Mouse (Mus musculus) adrenal gland, adult (tissue): ENCODE data around the gene Hoxb1.

Source experiments
- DNase-seq, 2 experiments: peaks; one replicate each; pipeline ENCODE4 v3.0.0; 2022 to 2023; ENCODE audit warnings: low spot score in 1 of 2; ENCODE audit not compliant: inconsistent age in 2 of 2

Gene Hoxb1

GRCm38 (mm10) chr11:96365441-96366091 is at the start of gene Hoxb1:
Gene Hoxb1 (plus strand): TSS chr11:96365752.
- no peak for DNase-seq

GRCm38 (mm10) chr11:96316696-96317607 is 48.6 kb upstream of the Hoxb1 start:
- DNase-seq: peak in 1 of 2 experiments; percentile 80

- peak in 1 of 2 experiments; percentile 64 for DNase-seq
Observed at GRCm38 (mm10) chr11:96317608-96318367, 47.8 kb upstream of the Hoxb1 start, which contains the start of gene Hoxb4. Gene Hoxb4 (plus strand): TSS chr11:96318267.

DNA sequence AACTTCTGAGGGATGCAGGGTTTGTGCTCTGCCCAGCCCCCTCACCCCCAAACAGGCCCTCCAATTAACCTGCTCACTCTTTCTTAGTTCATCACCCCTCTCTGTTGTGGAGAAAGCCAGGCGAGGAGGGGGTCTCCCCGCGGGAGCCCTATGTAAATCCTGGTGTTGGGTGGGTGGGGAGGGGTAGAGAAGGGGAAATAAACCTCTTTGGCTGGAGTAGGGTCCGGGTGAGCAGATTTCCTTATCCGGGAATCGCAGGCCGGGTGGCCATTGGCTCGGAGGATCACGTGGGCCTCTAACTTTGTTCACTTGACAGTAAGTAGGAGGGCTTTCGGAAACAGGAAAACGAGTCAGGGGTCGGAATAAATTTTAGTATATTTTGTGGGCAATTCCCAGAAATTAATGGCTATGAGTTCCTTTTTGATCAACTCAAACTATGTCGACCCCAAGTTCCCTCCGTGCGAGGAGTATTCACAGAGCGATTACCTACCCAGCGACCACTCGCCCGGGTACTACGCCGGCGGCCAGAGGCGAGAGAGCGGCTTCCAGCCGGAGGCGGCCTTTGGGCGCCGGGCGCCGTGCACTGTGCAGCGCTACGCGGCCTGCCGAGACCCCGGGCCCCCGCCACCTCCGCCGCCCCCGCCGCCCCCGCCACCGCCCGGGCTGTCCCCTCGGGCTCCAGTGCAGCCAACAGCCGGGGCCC is 47.0 kb upstream of the Hoxb1 start:
- peak in 1 of 2 experiments; percentile 87 for DNase-seq

- peak; percentile 71 to 80 for DNase-seq
Observed at GRCm38 (mm10) chr11:96319071-96319902, 46.3 kb upstream of the Hoxb1 start.

DNA sequence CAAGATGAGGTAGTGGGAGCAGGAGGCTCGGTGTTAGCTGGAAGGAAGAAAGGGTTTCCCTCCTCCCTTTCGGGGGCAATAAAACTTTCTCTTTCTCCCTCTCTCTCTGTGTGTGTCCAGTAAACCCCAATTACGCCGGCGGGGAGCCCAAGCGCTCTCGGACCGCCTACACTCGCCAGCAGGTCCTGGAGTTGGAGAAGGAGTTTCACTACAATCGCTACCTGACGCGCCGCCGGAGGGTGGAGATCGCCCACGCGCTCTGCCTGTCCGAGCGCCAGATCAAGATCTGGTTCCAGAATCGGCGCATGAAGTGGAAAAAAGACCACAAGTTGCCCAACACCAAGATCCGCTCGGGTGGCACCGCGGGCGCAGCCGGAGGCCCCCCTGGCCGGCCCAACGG is 45.6 kb upstream of the Hoxb1 start:
- peak in 1 of 2 experiments; percentile 70 for DNase-seq

GRCm38 (mm10) chr11:96320688-96321087 is 44.9 kb upstream of the Hoxb1 start:
- peak in 1 of 2 experiments; percentile 81 for DNase-seq

DNA sequence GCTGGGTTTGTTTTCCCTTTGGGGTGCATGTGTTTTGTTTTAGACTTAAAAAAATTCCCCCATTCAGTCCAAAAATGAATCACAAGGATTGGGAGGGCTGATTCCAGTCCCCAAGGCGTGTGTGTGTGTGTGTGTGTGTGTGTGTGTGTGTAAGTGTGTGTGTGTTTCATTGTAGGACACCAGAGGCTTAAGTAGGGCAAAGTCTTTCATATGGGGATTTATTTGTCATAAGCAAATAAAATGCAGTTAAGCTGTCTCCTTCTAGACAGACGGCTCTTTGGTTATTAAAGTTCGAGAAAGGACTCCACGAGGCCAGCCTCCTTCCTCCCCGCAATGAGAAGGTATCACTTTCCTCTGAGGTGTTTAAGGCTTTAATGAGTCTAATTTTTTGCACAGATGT is 43.7 kb upstream of the Hoxb1 start:
- DNase-seq: peak in 1 of 2 experiments; percentile 79

DNA sequence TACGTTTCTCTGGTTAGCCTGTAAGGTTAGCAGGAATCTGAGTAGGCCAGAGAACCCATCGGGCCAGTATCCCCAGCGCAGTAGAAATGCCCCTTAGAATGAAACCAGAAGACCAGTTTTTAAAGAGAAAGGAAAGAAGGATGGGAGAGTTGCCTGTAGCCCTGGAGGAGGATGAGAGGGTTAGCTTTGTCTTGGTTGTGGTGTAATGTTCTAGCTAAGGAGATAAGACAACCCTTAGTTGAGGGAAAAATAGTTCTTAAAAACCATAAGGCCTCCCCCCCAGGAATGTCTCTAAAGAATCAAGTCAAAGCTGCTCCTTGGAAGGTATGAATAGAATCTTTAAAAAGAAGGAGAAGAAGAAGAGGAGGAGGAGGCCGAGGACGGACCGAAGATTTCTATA is 42.8 kb upstream of the Hoxb1 start:
- peak in 1 of 2 experiments; percentile 79 for DNase-seq

DNA sequence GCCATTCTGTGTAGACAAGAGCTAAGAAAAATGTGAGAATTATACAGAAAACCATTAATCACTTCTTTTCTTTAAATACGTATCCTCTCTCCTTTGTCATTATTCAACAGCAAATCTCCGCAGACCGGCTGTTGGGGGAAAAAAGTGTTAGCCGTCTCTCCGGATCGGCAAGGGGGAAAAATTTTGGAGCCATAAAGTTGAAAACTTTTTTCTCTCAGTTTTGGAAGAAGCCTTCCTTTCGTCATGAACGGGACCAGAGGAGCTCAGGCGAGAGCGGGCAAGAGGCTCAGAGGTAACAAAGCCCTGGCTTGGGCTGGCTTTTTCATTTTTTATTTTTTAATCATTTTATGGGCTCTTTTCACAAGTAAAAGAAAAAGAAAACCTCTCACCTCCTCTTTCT is 42.4 kb upstream of the Hoxb1 start, which contains the start of gene Hoxb3:
Hoxb3 (plus strand) TSS at position 173 of the 400 bp plus-strand sequence.
- peak in 1 of 2 experiments; percentile 73 for DNase-seq

DNA sequence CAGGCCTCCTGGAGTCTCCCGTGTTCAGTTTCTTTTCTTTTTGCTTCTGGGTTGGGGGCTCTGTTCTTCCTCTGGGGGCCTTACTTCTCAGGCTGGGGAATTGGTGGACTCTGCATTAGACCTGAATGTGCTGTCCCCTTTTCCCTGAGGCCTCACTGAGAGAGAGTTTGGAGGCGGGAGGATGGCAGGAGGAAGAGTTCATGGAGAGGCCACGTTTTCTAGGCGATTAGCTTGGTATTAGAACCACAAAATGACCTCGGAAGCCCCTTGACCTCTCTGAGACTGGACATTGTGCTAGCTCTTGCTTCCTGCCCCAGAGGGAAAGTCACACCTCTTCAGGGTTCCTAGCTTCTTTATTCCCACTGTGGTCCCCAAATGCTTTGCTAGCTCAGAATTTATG is 41.4 kb upstream of the Hoxb1 start:
- peak in 1 of 2 experiments; percentile 81 for DNase-seq

GRCm38 (mm10) chr11:96324965-96325364 is 40.6 kb upstream of the Hoxb1 start:
- peak in 1 of 2 experiments; percentile 80 for DNase-seq

- peak in 1 of 2 experiments; percentile 82 for DNase-seq
Observed at GRCm38 (mm10) chr11:96325747-96326212, 39.8 kb upstream of the Hoxb1 start.

DNA sequence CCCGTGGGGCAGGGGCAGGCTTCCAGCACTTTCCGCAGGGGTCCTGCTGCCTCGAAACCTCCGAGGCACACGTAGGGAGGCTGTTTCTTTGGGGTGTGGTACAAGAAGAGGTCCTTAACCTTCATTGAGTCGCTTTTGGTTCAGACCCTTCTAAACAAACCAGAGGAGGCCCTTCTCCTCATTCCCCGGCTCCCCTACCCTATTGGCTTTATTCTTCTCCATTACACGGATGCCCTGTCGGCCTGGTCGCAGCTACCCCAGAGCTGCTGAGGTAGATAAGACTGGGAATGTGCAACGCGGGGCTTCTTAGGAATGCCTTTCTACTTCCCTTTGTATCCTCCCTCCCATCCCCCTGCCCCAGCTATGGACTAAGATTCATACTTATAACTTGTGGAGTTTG is 38.8 kb upstream of the Hoxb1 start:
- peak in 1 of 2 experiments; percentile 71 for DNase-seq

- DNase-seq: no peak
Observed at GRCm38 (mm10) chr11:96327122-96327521, 38.4 kb upstream of the Hoxb1 start.

DNA sequence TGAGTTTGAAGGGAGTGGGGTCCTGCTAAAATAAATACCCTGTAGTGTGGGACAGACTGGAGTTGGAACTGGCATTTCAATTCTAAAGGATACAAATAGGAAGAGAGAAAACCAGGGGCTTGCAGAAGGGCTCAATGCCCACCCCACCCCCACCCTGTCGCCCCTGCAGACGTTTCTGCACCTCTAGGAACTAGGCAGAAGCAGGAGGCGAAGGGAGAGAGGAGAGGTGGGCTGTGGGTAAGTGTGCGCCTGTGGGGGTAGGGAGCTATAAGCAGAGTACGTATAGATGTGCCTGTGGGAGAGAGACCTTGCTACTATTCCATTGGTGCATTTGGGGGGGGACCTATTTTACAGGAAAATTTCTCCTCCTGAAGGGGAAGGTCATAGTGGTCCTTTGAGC is 37.8 kb upstream of the Hoxb1 start:
- peak in 1 of 2 experiments; percentile 69 for DNase-seq

DNA sequence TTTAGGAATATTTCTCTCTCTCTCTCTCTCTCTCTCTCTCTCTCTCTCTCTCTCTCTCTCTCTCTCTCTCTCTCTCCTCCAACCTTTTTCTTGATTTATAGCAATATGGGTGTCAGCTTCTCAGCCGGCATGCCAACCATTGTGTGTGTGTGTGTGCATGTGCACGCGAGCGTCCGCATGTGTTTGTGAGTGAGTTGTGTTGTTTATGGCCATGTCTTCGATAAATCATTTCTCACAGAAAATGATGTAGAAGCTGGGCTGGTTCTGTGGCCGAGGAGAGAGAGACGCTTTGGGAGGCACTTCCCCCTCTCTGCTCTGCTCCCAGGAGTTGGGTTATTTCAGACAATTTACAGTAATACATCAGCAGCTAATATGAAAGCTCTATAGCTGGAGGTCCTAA is 36.9 kb upstream of the Hoxb1 start:
- no peak for DNase-seq

DNA sequence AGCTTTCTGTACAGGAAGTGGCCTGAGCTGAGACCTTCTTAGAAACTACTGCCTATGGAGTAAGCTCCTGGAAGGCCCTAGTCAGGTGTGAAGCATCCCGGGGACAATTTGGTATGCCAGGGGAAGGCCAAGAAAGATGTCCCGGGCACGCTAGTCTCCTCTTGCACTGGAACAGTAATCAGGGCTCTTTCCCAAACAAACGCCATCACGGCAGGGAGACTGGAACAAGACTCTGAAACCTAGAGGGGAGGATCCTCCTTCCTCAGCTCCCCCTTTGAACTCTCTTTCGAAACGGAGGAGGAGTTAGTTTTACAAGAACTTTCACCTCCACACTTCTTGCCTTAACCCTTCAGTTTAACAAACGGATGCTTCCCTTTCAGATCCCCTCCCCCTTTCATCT is 33.4 kb upstream of the Hoxb1 start:
- DNase-seq: no peak

- peak in 1 of 2 experiments; percentile 76 for DNase-seq
Observed at GRCm38 (mm10) chr11:96332618-96333032, 32.9 kb upstream of the Hoxb1 start.
